Mouse (Mus musculus) stomach, postnatal 0 days (tissue): ENCODE measurements at regions not wholly inside any gene's neighbourhood (a gene's known extent, or its start where the extent isn't known, plus 50 kb on each side); places are given as distances from the start of the nearest gene placed in this dataset.

Experiments
- CTCF ChIP-seq: IDR thresholded peaks from 2 replicates; pipeline ENCODE4 v1.5.1; 2016; ENCODE audit warnings: antibody characterized with exemption, low read depth, mild to moderate bottlenecking, moderate library complexity
- EP300 ChIP-seq: optimal IDR thresholded peaks from 2 replicates; pipeline ENCODE3; 2016; ENCODE audit warnings: antibody characterized with exemption

DNA sequence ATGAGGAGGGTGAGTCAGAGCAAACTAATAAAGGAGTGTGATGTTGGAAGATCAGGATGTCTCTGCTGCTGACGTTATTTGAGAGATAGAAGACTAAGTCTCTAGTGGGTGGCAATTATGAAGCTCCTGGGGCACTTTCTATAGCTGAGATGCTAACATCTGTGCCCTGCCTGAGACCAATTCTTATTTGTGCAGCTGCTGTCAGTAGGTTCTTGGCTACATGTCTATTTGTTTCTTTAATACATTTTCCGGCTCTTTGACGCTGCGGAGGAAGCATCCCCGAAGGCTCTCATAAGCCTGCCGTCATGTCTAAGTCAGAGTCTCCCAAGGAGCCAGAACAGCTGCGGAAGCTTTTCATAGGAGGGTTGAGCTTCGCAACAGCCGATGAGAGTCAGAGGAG lies 55.4 kb upstream of the Cast start:
- no peak for TF ChIP-seq CTCF
- no peak for TF ChIP-seq EP300
